Mouse (Mus musculus) C2C12 (cell line): ENCODE measurements around the gene Ints6l. TPM values are rescaled to one million over a fixed set of nuclear protein-coding genes. Genes with fewer than 3 reads are reported as not detected.

ENCODE experiments used
- H3K27me3 ChIP-seq: one replicate; pipeline ENCODE4 v1.6.1; 2011; ENCODE audit not compliant: control insufficient read depth, insufficient read depth, insufficient read length
- H3K36me3 ChIP-seq: one replicate; pipeline ENCODE4 v1.6.1; 2011; ENCODE audit not compliant: control insufficient read depth, insufficient read depth
- H3K4me3 ChIP-seq: one replicate; pipeline ENCODE4 v1.5.1; 2011; ENCODE audit warnings: mild to moderate bottlenecking, control low read depth; ENCODE audit not compliant: poor library complexity, insufficient read depth, severe bottlenecking
- H3K79me2 ChIP-seq: one replicate; pipeline ENCODE4 v1.6.1; 2011; ENCODE audit not compliant: control insufficient read depth, insufficient read depth
- H3K79me3 ChIP-seq: one replicate; pipeline ENCODE4 v1.6.1; 2011; ENCODE audit warnings: low read depth, control low read depth
- H3ac ChIP-seq: one replicate; pipeline ENCODE3; 2011; ENCODE audit warnings: low read depth; ENCODE audit not compliant: control insufficient read depth, insufficient read length
- CEBPB ChIP-seq: IDR thresholded peaks from one replicate; pipeline ENCODE4 v1.6.1; 2011; ENCODE audit warnings: low read depth, mild to moderate bottlenecking, control low read depth, moderate library complexity
- CTCF ChIP-seq: IDR thresholded peaks from one replicate; pipeline ENCODE4 v1.5.1; 2011; ENCODE audit not compliant: control insufficient read depth, insufficient read depth, insufficient read length
- FOSL1 ChIP-seq: IDR thresholded peaks from one replicate; pipeline ENCODE4 v1.8.0; 2011; ENCODE audit warnings: mild to moderate bottlenecking, low read length; ENCODE audit not compliant: poor library complexity, insufficient read depth, severe bottlenecking
- MAX ChIP-seq: IDR thresholded peaks from one replicate; pipeline ENCODE4 v1.6.1; 2011; ENCODE audit warnings: mild to moderate bottlenecking, control low read depth
- MYOD1 ChIP-seq: IDR thresholded peaks from one replicate; pipeline ENCODE4 v1.6.1; 2011; ENCODE audit warnings: low read depth; ENCODE audit not compliant: control insufficient read depth, insufficient read length
- MYOG ChIP-seq: IDR thresholded peaks from one replicate; pipeline ENCODE4 v1.6.1; 2011; ENCODE audit not compliant: control insufficient read depth, insufficient read length; ENCODE audit errors: extremely low read depth
- USF1 ChIP-seq: IDR thresholded peaks from one replicate; pipeline ENCODE4 v1.6.1; 2011; ENCODE audit warnings: low read depth, mild to moderate bottlenecking, control low read depth, moderate library complexity
- long read RNA-seq, 2 experiments: library from polyadenylated mRNA; unstranded; transcript quantifications; one replicate each; pipeline ENCODE4 v2.0.0; 2019 to 2020
- polyA plus RNA-seq: library from polyadenylated mRNA; unstranded; fragments of >200 nt; fragmentation: generic; extraction: Trizol; gene quantifications from one replicate; pipeline ENCODE4 v1.2.1, GENCODE M21; 2012; ENCODE audit warnings: missing spikeins

Gene Ints6l
- 1.2 TPM for polyA plus RNA-seq
- long read RNA-seq, experiment 1, partial matches to known transcripts, result 1 of 2 reads
- long read RNA-seq, experiment 1, other reads (novel, unspliced or antisense), result 0 of 2 reads
- long read RNA-seq, experiment 2, partial matches to known transcripts, result 1 of 14 reads
- long read RNA-seq, experiment 2, other reads (novel, unspliced or antisense), result 10 of 14 reads

DNA sequence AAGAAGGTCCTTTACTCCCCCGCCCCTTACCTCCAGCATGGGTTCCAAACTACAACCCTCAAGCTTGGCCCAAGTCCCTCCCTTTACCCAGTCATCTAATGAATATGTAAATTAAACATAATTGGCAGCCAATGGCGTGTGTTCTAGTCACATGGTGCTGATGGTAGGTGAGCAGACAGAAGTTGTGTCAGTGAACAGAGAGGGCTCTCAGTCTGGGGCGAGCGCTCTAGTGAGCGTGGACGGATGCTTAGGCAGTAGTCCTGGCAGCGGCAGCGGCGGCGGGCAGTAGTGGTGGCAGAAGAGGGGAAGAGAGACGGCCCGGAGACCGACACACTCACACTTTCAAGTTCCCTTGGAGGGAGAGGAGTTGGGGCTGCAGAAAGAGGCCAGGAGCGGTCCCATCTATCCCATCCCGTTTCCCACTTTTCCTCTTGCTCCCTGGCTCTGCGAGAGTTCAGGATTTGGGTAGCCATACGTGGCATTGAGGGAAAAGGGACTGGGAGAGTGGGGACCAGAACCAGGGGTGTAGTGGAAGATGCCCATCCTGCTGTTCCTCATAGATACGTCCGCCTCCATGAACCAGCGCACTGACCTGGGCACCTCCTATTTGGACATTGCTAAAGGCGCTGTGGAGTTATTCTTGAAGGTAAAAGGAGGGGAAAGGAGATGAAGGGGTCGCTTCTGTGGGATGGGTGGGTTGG lies at the start of gene Ints6l:
Gene Ints6l (plus strand): TSS at position 187 of the 701 bp plus-strand sequence.
- Histone ChIP-seq H3K4me3 (peak within 1 kb of the TSS; percentile 37), H3ac (peak within 1 kb of the TSS; percentile 40), H3K27me3 (no peaks in the 10 kb centered on the region), H3K79me3 (no peaks in the 10 kb centered on the region), H3K79me2 (no peaks in the 10 kb centered on the region), H3K36me3 (no peaks in the 10 kb centered on the region)
- TF ChIP-seq USF1 (peak; percentile 91), MAX (peak; percentile 28), CEBPB (no peak)

DNA sequence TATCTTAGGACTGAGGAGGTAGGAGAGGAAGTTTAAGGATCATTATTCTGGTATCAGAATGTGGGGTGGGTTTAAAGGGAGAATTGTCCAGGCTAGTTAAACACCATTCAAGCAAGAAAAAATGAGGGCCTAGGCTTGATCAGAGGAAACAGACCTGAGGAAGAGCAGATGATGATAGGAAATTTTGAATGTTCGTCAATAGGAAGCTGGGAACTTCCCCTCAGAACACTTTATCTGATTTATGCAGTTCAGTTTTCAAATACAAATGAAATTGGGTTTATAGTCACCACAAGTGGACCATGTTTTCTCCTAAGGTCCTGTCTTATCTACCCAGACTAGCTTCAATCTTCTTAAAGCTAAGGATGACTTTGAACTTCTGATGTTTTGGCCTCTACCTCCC lies 49.2 kb upstream of the Ints6l start:
- H3ac ChIP-seq, result no peak overlapping the region
- TF ChIP-seq MYOD1, result no peak
- no peak for TF ChIP-seq MAX
- TF ChIP-seq CTCF, result no peak
- no peak for TF ChIP-seq CEBPB
- TF ChIP-seq USF1, result no peak
- no peak for TF ChIP-seq MYOG
- no peak for TF ChIP-seq FOSL1

DNA sequence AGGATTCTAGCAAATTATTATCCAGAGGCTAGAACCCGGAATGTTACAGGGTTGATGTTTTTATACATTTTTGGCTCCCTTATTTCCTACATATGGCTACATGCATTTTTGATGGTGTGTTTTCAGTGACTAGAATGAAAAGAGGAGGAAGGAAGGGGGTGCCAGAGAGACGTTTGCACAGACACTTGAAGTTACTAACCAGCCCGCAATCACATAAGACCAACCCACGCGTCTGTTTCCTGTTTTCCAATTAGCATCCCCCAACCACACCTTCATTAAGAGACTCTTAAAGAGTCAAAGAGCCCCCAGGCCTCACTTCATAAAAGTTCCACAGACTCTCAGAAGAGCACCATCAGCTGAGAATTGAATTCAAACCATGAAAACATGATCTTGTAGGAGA lies 48.5 kb upstream of the Ints6l start:
- Histone ChIP-seq H3ac (no peak overlapping the region), H3K36me3 (no peaks in the 10 kb centered on the region), H3K4me3 (no peak overlapping the region), H3K27me3 (no peaks in the 10 kb centered on the region), H3K79me3 (no peaks in the 10 kb centered on the region), H3K79me2 (no peaks in the 10 kb centered on the region)
- no peak for TF ChIP-seq FOSL1
- TF ChIP-seq CTCF, result no peak
- TF ChIP-seq CEBPB, result no peak
- no peak for TF ChIP-seq MAX
- TF ChIP-seq MYOD1, result no peak
- TF ChIP-seq USF1, result no peak
- no peak for TF ChIP-seq MYOG

More for the DNA sequence above, 49.2 kb upstream of the Ints6l start:
- H3K79me3 ChIP-seq, result no peaks in the 10 kb centered on the region
- H3K79me2 ChIP-seq, result no peaks in the 10 kb centered on the region
- no peaks in the 10 kb centered on the region for H3K36me3 ChIP-seq
- no peaks in the 10 kb centered on the region for H3K27me3 ChIP-seq
- no peak overlapping the region for H3K4me3 ChIP-seq

DNA sequence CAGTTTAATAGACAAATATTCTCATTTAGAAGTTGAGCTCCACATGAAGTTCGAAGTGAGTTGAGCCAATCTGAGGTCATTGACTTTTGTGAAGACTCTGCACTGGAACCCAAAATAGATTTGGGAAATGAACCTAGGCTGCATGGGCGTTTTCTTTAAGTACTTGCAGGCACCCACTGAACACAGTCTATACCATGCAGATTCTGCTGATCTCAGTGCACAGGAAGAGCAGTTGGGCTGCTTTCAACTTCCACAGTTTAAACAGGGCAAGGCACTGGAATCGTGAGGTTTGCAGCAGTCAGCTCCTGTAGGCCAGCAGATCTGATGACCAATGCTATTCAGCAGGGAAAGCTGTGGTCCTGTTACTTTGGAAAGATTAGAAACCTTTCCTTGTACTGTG lies 38.4 kb upstream of the Ints6l start:
- Histone ChIP-seq H3K79me2 (no peaks in the 10 kb centered on the region), H3ac (no peak overlapping the region), H3K27me3 (no peaks in the 10 kb centered on the region), H3K4me3 (no peak overlapping the region), H3K79me3 (no peaks in the 10 kb centered on the region), H3K36me3 (no peaks in the 10 kb centered on the region)
- TF ChIP-seq USF1 (no peak), MYOD1 (no peak), MYOG (no peak), FOSL1 (no peak), MAX (no peak), CEBPB (no peak), CTCF (no peak)

DNA sequence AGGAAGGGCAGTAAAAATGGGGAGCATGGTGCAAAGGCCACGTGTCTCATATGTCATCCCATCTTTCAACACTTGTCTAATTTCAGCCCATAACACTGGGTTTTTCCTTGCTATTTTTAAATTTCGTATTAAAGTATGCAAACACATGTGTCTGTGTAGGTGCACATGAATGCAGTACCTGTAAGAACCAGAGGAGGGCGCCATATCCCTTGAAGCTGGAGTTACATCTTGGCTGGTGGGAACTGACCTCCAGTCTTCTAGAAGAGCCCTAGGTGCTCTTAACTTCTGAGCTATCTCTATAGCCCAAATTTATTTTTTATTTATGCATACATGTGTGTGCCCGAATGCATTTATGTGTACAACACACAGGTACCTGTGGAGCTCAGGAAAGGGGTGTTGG lies 37.1 kb upstream of the Ints6l start:
- Histone ChIP-seq H3K79me2 (no peaks in the 10 kb centered on the region), H3K36me3 (no peaks in the 10 kb centered on the region), H3K27me3 (no peaks in the 10 kb centered on the region), H3K4me3 (no peak overlapping the region), H3ac (no peak overlapping the region), H3K79me3 (no peaks in the 10 kb centered on the region)
- TF ChIP-seq CEBPB, result no peak
- TF ChIP-seq CTCF, result no peak
- TF ChIP-seq USF1, result no peak
- TF ChIP-seq FOSL1, result no peak
- no peak for TF ChIP-seq MYOG
- no peak for TF ChIP-seq MYOD1
- no peak for TF ChIP-seq MAX

DNA sequence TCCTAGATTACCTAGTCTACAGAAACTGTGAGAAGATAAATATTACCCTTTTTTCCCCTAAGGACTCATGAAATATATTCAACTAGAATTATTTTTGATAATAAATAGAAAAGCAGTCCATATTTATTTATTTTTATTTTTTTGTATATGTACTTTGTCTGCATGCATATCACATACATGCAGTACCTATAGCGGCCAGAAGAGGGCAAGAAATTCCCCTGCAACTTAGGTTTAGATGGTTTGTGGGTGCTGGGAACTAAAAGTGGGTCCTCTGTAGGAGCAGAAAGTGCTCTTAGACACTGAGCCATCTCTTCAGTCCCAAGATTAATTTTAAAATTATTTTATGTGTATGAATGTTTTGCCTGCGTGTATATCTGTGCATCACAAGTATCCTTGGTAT lies 24.1 kb upstream of the Ints6l start:
- Histone ChIP-seq H3ac (no peak overlapping the region), H3K4me3 (no peak overlapping the region), H3K27me3 (no peaks in the 10 kb centered on the region), H3K79me2 (no peaks in the 10 kb centered on the region), H3K79me3 (no peaks in the 10 kb centered on the region), H3K36me3 (no peaks in the 10 kb centered on the region)
- TF ChIP-seq CTCF (no peak), MYOG (no peak), CEBPB (no peak), USF1 (no peak), MAX (no peak), FOSL1 (no peak), MYOD1 (no peak)
